ENCODE assay signal across 8 mouse cellular contexts in the genomic region with DNA sequence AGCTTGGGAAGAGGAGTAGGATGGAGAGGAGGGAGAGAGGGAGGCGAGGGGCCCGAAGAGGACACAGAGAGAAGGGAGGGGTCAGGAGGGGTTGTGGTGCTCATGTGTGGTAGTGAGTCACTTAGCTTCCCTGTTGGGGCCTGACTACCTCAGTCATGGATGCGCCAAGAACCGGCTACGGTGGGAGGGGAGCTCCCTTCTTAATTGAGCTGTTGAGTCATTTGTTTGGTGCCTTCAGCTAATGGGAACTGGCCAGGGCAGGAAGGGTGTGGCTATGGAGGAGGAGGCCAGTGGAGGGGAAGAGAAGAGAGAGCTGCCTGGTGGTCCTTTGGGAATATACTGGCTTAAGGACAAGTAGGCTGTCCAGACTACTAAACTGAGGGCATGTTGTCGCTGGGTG.
DNase-seq lines count a peak whose midpoint lies in the region; ATAC-seq and TF ChIP-seq lines count a peak whose summit lies in the region.

No protein-coding gene starts in this region.

- 0 out of 2 replicates have a peak, but pooled peaks have one; percentile 14 for ATAC-seq in heart, embryonic 14.5 days (ENCODE audit: insufficient number of reproducible peaks, insufficient read depth, low FRiP score, low read depth)

- WGBS in heart, embryonic 14.5 days, result 50% methylated on average over 6 of the region's 6 CpGs
- WGBS in thymus, adult 2 months, result 89% methylated on average over 6 of the region's 6 CpGs

- H3K4me2 ChIP-seq in heart, embryonic 14.5 days (ENCODE audit: low read length), result no peak overlapping the region

- peaks cover 50 to 77% of the 10 kb centered on the region in 2 experiments for H3K4me1 ChIP-seq in heart, embryonic 14.5 days (ENCODE audit: control insufficient read depth in 2 of 2, insufficient read depth in 2 of 2, low read length in 2 of 2)
- H3K4me1 ChIP-seq in thymus, adult 2 months (replicated peaks; ENCODE audit: control insufficient read depth, insufficient read depth, low read length), result no peaks in the 10 kb centered on the region

- no peak for TF ChIP-seq POLR2A in thymus, adult 2 months (IDR thresholded peaks at IDR 0.05; ENCODE audit: control insufficient read depth, extremely low read depth, insufficient read depth, low read length, poor library complexity)

- no peak for TF ChIP-seq CTCF in thymus, adult 2 months (IDR thresholded peaks at IDR 0.05; ENCODE audit: borderline replicate concordance, control insufficient read depth, extremely low read depth, insufficient read depth, low read length, poor library complexity)

- no peaks in the 10 kb centered on the region for H3K9me3 ChIP-seq in heart, embryonic 14.5 days (ENCODE audit: control insufficient read depth, low read length)

- peak overlapping the region; percentile 99 for H3K27ac ChIP-seq in heart, embryonic 14.5 days (replicated peaks in 1 of 2; ENCODE audit: control insufficient read depth in 1 of 2, insufficient read depth in 1 of 2, low read depth in 2 of 2, low read length in 2 of 2)
- no peak overlapping the region for H3K27ac ChIP-seq in thymus, adult 2 months (ENCODE audit: control insufficient read depth, insufficient read depth, low read length)

- no peak overlapping the region for H3K4me3 ChIP-seq in heart, embryonic 14.5 days (ENCODE audit: control insufficient read depth in 1 of 2, insufficient read depth in 1 of 2, low read depth in 1 of 2, low read length in 2 of 2)
- no peak overlapping the region for H3K4me3 ChIP-seq in thymus, adult 2 months (ENCODE audit: control insufficient read depth, insufficient read depth, low read length)

- peak; percentile 54 for DNase-seq in kidney, adult 9 months
- DNase-seq in kidney, adult 18-20 months, result no peak
- DNase-seq in adrenal gland, postnatal 36 days, result peak; percentile 26 to 50
- peak; percentile 68 for DNase-seq in lung, postnatal 36 days
- no peak for DNase-seq in spleen, postnatal 10 days (ENCODE audit: low spot score in 2 of 2)
- DNase-seq in thymus, adult 2 months, result no peak
- DNase-seq in spleen, postnatal 36 days (ENCODE audit: low spot score in 2 of 2), result no peak

- peaks cover 21% of the 10 kb centered on the region for H3K36me3 ChIP-seq in heart, embryonic 14.5 days (ENCODE audit: control insufficient read depth, insufficient read depth, low read length)
- no peaks in the 10 kb centered on the region for H3K36me3 ChIP-seq in thymus, adult 2 months (ENCODE audit: control insufficient read depth, insufficient read depth, low read length)

- H3K27me3 ChIP-seq in heart, embryonic 14.5 days (ENCODE audit: control insufficient read depth, insufficient read depth, low read length), result no peaks in the 10 kb centered on the region
- no peaks in the 10 kb centered on the region for H3K27me3 ChIP-seq in thymus, adult 2 months (ENCODE audit: control insufficient read depth, insufficient read depth, low read length)

- H3K9ac ChIP-seq in heart, embryonic 14.5 days (ENCODE audit: low read length), result peak overlapping the region; percentile 3; the same call in 1 of the 2 replicates

Comparison
In these comparisons a context has a peak if more than half of its experiments do, and no peak if none do; other contexts are left out.
1. DNase-seq: peak in kidney, adult 9 months (single experiment), adrenal gland, postnatal 36 days (2 of 2) and lung, postnatal 36 days (single experiment); none in kidney, adult 18-20 months (single experiment), spleen, postnatal 10 days (0 of 2), thymus, adult 2 months (single experiment) and spleen, postnatal 36 days (0 of 2).